Mouse (Mus musculus) cortical plate, adult 2 months (tissue): Measurements from ENCODE around the gene Apaf1. TPM values are rescaled to one million over a fixed set of nuclear protein-coding genes. Genes with fewer than 3 reads are reported as not detected.

Experiments used
- H3K27ac ChIP-seq: fragments of 200-500 bp; 2 replicates; pipeline ENCODE4 v1.5.1; 2012; ENCODE audit warnings: low read length, control low read depth, inconsistent platforms; ENCODE audit not compliant: insufficient read depth
- H3K4me1 ChIP-seq: fragments of 200-500 bp; 2 replicates; pipeline ENCODE4 v1.6.1; 2011; ENCODE audit warnings: low read length; ENCODE audit not compliant: control insufficient read depth, insufficient read depth
- H3K4me3 ChIP-seq: fragments of 200-500 bp; 2 replicates; pipeline ENCODE4 v1.5.1; 2011; ENCODE audit warnings: mild to moderate bottlenecking, low read length, control low read depth; ENCODE audit not compliant: insufficient read depth
- CTCF ChIP-seq: fragments of 200-500 bp; IDR thresholded peaks from 2 replicates; pipeline ENCODE4 v1.5.1; 2011; ENCODE audit warnings: mild to moderate bottlenecking, control low read depth, low read length; ENCODE audit not compliant: insufficient read depth; ENCODE audit errors: extremely low read depth
- POLR2A ChIP-seq: fragments of 200-500 bp; IDR thresholded peaks from 2 replicates; pipeline ENCODE4 v1.6.1; 2011; ENCODE audit warnings: mild to moderate bottlenecking, low read length, control low read depth; ENCODE audit not compliant: insufficient read depth; ENCODE audit errors: extremely low read depth
- polyA plus RNA-seq: library from polyadenylated mRNA; depleted of rRNA; stranded (reverse); fragments of >200 nt; gene quantifications from 2 replicates; pipeline ENCODE4 v1.2.3, GENCODE M21; 2012

The Apaf1 gene
- polyA plus RNA-seq, 1 experiment = 9.3 TPM

DNA sequence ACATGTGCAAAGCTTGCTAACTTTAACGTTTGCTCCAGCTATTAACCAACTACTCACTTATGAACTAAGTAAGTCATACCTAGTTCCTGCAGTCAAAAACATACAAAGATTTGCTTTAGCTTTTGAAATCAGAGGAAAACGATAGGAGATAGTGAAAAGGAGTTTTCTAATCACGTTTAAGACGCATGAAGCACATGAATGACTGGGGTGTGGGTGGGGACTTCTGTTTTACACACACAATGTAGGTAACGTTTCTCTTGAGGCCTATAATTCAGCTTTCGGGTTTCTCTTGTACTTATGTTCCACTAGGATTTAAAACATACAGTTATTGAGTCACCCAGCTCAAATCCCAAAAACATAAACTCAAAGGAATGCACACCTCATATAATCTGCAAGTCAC is 40.1 kb upstream of the Apaf1 start:
- peaks cover 5% of the 10 kb centered on the region for H3K4me1 ChIP-seq
- TF ChIP-seq POLR2A (no peak), CTCF (no peak)
- H3K4me3 ChIP-seq = peak overlapping the region; percentile 100; the same call in 1 of the 2 replicates
- no peak overlapping the region for H3K27ac ChIP-seq

GRCm38 (mm10) chr10:91116958-91117357 is 34.4 kb upstream of the Apaf1 start:
- peaks cover 5% of the 10 kb centered on the region for H3K4me1 ChIP-seq
- H3K4me3 ChIP-seq = no peak overlapping the region
- TF ChIP-seq CTCF (no peak), POLR2A (no peak)
- H3K27ac ChIP-seq = no peak overlapping the region

GRCm38 (mm10) chr10:91109841-91110240 is 27.3 kb upstream of the Apaf1 start:
- Histone ChIP-seq H3K27ac (no peak overlapping the region), H3K4me3 (no peak overlapping the region), H3K4me1 (no peaks in the 10 kb centered on the region)
- TF ChIP-seq POLR2A (no peak), CTCF (no peak)

- TF ChIP-seq POLR2A (no peak), CTCF (no peak)
Measured at GRCm38 (mm10) chr10:91105981-91106380, 23.4 kb upstream of the Apaf1 start.

DNA sequence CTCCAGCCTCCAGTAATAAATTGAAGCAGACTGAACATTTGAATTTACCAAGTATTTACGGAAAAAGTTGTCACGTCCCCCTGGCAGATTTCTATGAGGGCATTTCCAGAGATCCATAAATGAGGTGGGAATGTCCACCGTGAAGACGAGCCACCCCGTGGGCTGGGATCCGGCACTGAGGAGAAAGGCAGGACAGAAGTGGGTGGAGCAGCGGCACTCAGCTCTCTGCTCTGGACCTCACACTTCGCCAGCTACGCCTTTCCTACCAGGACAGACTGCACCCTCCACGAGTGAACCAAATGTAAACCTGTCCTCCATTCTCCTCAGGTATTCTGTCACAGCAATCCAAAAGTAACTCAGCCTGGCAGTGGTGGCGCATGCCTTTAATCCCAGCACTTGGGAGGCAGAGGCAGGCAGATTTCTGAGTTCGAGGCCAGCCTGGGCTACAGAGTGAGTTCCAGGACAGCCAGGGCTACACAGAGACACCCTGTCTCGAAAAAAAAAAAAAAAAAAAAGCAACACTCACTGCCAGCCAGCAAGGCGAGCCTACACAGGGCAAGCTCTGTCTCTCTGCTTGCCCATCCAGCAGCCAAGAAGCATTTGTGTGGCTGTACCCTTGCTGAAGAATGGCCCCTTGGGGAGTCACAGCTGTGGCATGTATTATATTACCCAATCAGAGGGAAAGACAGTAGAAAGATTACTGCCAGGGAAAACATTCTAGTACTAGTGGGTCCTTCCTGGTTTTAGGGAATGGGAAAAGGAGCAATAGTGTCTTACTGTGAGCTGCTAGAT is 20.4 kb upstream of the Apaf1 start:
- H3K4me1 ChIP-seq = no peaks in the 10 kb centered on the region
- H3K4me3 ChIP-seq = no peak overlapping the region
- TF ChIP-seq CTCF = no peak
- H3K27ac ChIP-seq = no peak overlapping the region

More at GRCm38 (mm10) chr10:91105981-91106380, 23.4 kb upstream of the Apaf1 start:
- H3K4me1 ChIP-seq = no peaks in the 10 kb centered on the region
- no peak overlapping the region for H3K4me3 ChIP-seq
- H3K27ac ChIP-seq = no peak overlapping the region

- TF ChIP-seq CTCF (no peak), POLR2A (no peak)
- Histone ChIP-seq H3K27ac (no peak overlapping the region), H3K4me1 (no peaks in the 10 kb centered on the region), H3K4me3 (no peak overlapping the region)
Measured at GRCm38 (mm10) chr10:91101936-91102335, 19.4 kb upstream of the Apaf1 start.

DNA sequence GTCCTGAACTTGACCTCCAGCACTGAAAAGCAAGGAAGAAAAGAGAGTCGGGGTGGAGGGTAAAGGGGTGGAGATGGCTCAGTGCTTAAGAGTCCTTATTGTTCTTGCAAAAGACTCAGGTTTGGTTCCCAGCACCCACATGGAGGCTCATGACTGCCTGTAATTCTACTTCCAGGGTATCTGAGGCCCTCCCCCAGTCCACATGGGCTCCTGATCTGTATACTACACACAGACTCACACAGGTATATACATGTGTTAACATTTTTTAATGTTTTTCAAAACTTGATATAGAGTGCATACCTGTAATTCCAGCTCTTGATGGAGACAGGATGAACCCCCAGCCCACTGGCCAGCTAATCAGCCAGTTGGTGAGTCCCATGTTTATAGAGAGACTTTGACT is 17.5 kb upstream of the Apaf1 start:
- TF ChIP-seq POLR2A (no peak), CTCF (no peak)
- no peaks in the 10 kb centered on the region for H3K4me1 ChIP-seq
- H3K4me3 ChIP-seq = no peak overlapping the region
- H3K27ac ChIP-seq = no peak overlapping the region

DNA sequence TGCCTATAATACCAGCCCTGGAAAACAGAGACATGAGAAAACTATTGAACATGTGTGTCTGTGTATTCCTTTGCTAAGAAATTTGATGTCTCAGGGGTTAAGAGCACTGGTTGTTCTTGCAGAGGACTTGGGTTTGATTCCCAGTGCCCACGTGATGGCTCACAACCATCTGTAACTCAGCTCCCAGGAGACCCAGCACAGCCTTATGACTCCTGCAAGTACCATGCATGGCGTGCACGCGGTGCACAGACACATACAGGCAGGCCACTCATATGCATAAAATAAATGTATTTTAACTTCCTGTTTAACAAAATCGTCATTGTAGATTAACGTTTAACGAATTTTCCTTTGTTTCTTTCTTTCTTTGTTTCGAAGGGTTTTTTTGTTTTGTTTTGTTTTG is 15.5 kb upstream of the Apaf1 start:
- TF ChIP-seq CTCF (no peak), POLR2A (no peak)
- no peak overlapping the region for H3K4me3 ChIP-seq
- H3K27ac ChIP-seq = no peak overlapping the region
- H3K4me1 ChIP-seq = no peaks in the 10 kb centered on the region

DNA sequence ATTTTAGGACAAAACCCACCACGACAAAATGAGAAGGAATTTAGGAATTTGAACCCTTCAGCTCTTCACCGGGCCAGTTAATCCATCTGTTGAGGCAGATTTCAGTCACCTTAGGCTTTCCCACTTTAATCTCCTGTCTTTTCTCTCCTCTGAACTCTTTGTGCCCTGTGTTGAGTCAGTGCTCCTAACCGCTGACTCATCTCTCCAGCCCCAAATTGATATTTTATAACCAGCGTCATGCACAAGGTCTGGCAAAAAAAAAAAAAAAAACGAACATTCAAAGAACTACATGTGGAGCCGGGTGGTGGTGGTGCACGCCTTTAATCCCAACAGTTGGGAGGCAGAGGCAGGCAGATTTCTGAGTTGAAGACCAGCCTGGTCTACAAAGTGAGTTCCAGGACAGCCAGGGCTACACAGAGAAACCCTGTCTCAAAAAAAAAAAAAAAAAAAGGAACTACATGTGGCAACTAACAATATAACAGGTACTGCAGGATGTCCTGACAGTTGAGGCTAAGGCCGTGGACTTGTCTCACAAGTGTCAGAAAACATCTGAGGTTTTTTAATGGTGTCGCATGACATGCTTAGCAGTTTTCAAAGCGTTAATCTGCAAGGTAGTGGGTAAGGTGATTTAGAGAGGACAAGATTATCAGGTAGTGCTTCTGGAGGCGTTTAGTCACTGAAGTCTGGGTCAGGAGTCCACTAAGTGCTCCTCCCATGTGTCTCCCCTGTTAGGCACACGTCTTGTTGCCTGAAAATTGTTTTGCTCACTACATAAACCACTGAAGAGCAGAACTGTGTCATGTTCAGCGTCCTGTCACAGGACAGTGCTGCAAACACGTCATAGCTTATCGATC is 11.9 kb upstream of the Apaf1 start:
- Histone ChIP-seq H3K4me3 (no peak overlapping the region), H3K27ac (no peak overlapping the region), H3K4me1 (no peaks in the 10 kb centered on the region)
- TF ChIP-seq POLR2A = no peak
- TF ChIP-seq CTCF = no peak

DNA sequence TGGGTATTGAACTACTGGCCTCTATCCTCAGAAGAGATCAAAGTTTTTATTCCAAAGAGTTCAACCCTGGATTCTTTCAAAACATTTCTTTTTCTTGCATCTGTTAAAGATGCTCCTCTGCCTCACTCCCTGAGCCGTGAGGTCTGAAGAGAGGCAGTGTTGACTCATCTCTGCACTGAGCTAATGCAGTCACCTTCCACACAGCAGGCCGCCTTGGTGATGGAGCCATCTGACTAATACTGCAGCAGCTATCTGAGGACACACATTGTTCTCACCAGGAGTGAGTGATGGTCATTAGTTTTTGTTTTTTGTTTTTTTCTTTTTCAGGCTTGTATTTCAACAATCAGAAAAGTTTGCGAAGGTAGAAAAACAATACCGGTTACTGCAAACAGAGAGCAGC is 10.2 kb upstream of the Apaf1 start:
- no peak for TF ChIP-seq POLR2A
- TF ChIP-seq CTCF = no peak
- Histone ChIP-seq H3K4me1 (no peaks in the 10 kb centered on the region), H3K27ac (no peak overlapping the region), H3K4me3 (no peak overlapping the region)
